Mouse (Mus musculus) embryonic facial prominence, embryonic 11.5 days (tissue): ENCODE results near the gene Rcsd1. TPM values are rescaled to one million over a fixed set of nuclear protein-coding genes. Genes with fewer than 3 reads are reported as not detected.

Experiments used
- ATAC-seq: fragments of 200-750 bp; cut with Nextera tagmentation; replicated peaks from 2 replicates; pipeline ENCODE4 v1.8.0; 2017; ENCODE audit warnings: low read depth; ENCODE audit not compliant: insufficient number of reproducible peaks, low FRiP score, low TSS enrichment
- DNase-seq: peaks from one replicate; pipeline ENCODE4 v3.0.0-alpha.2; 2015; ENCODE audit warnings: low spot score
- H3K27ac ChIP-seq: fragments of 300-500 bp; sonication (generic); replicated peaks from 2 replicates; pipeline ENCODE4 v1.5.1; 2014; ENCODE audit warnings: mild to moderate bottlenecking, low read depth, low read length, control low read depth
- H3K27me3 ChIP-seq: fragments of 300-500 bp; sonication (generic); 2 replicates; pipeline ENCODE4 v1.6.1; 2014; ENCODE audit warnings: mild to moderate bottlenecking, low read length, moderate library complexity, mixed read lengths; ENCODE audit not compliant: control insufficient read depth, insufficient read depth
- H3K36me3 ChIP-seq: fragments of 300-500 bp; sonication (generic); replicated peaks from 2 replicates; pipeline ENCODE4 v1.6.1; 2014; ENCODE audit warnings: low read depth, mild to moderate bottlenecking, low read length, moderate library complexity, mixed read lengths; ENCODE audit not compliant: control insufficient read depth, insufficient read depth
- H3K4me1 ChIP-seq: fragments of 300-500 bp; sonication (generic); 2 replicates; pipeline ENCODE4 v1.6.1; 2014; ENCODE audit warnings: low read length, mixed read lengths; ENCODE audit not compliant: control insufficient read depth, insufficient read depth
- H3K4me2 ChIP-seq: fragments of 300-500 bp; sonication (generic); 2 replicates; pipeline ENCODE4 v1.6.1; 2014; ENCODE audit warnings: low read depth, mild to moderate bottlenecking, control low read depth, low read length, moderate library complexity
- H3K4me3 ChIP-seq: fragments of 300-500 bp; sonication (generic); 2 replicates; pipeline ENCODE4 v1.5.1; 2014; ENCODE audit warnings: low read depth, low read length, control low read depth
- H3K9ac ChIP-seq: fragments of 300-500 bp; sonication (generic); replicated peaks from 2 replicates; pipeline ENCODE4 v1.6.1; 2014; ENCODE audit warnings: mild to moderate bottlenecking, control low read depth, low read length
- H3K9me3 ChIP-seq: fragments of 300-500 bp; sonication (generic); replicated peaks from 2 replicates; pipeline ENCODE4 v1.6.1; 2016; ENCODE audit warnings: mild to moderate bottlenecking, low read length, inconsistent platforms, mixed read lengths; ENCODE audit not compliant: control insufficient read depth
- WGBS: fragments of 180-500 bp; shearing (Covaris S2); extraction: QIAGEN DNeasy Blood & Tissue Kit; methylation state at CpG from one replicate; pipeline ENCODE4 v1.1.7; 2014; 5-methylcytosine and 5-hydroxymethylcytosine counted together
- polyA plus RNA-seq: library from polyadenylated mRNA; unstranded; fragments of >200 nt; fragmentation: Nextera tagmentation; extraction: Ambion mirVana; gene quantifications from 2 replicates; pipeline ENCODE4 v1.2.1, GENCODE M21; 2014

Rcsd1 gene
- polyA plus RNA-seq, 1 experiment from 2014 or later: 8.3 TPM

DNA sequence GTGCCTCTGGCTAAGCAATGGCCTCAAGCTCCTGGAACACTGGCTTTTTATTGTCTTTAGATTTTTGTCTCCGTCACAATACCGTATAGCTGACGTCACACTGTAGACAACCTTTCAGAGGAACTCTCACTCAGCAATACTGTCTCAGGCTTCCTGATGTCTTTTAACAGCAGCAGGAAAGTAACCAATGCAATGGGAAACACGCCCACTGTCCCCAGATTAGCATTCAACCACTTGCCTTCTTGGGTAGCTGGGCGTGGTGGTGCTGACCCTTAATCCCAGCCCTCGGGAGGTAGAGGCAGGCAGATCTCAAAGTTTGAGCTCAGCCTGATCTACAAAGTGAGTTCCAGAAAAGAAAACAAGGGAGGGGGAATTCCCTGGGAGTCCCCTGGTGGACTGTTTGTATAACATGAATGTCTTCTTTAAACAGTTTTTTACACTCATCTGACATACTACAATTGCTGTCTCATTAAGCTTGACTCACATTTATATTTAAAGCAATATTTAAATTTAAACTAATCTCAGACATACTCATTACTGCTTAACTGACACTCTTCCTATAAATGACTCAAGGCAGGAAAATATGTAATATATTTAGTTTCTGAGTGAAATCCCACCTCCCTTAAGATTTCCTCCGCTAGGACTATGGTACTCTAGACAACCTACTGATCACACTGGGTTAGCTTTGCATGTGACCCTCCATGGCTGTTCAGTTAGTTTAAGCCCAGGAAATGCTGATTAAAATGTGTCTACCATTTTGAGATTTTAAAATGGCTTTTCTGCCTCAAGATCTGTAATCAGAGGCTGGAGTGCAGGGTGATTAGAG, 99.8 kb downstream of the Rcsd1 start:
- Histone ChIP-seq H3K9ac (no peak overlapping the region), H3K9me3 (no peaks in the 10 kb centered on the region), H3K27me3 (no peaks in the 10 kb centered on the region), H3K4me2 (no peak overlapping the region), H3K4me3 (no peak overlapping the region), H3K4me1 (no peaks in the 10 kb centered on the region), H3K36me3 (peaks cover 5% of the 10 kb centered on the region), H3K27ac (0 out of 2 replicates have a peak overlapping the region, but pooled peaks have one; percentile 8)
- WGBS: 55% methylated on average over 7 of the region's 7 CpGs
- ATAC-seq (no peak), DNase-seq (no peak)

DNA sequence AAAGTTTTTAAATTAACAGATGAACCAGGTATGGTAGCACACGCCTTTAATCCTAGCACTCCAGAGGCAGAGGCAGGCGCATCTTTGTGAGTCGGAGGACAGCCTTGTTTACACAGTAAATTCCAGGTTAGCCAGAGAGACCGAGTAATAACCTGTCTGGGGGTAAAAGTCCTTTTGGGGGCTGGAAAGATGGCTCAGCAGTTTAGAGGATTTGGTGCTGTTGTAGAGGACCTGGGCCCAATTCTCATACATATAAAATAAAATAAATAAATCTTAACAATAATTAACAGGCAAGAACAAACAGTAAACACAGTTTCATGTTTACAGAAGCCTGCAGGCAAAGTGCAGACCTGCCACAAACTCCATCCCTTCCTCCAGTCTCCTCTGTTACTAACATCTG, 100.7 kb downstream of the Rcsd1 start:
- 63% methylated on average over 4 of the region's 4 CpGs for WGBS
- Histone ChIP-seq H3K4me2 (no peak overlapping the region), H3K36me3 (peaks cover 5% of the 10 kb centered on the region), H3K9me3 (no peaks in the 10 kb centered on the region), H3K27ac (no peak overlapping the region), H3K9ac (no peak overlapping the region), H3K27me3 (no peaks in the 10 kb centered on the region), H3K4me1 (no peaks in the 10 kb centered on the region), H3K4me3 (no peak overlapping the region)
- DNase-seq: no peak
- no peak for ATAC-seq

DNA sequence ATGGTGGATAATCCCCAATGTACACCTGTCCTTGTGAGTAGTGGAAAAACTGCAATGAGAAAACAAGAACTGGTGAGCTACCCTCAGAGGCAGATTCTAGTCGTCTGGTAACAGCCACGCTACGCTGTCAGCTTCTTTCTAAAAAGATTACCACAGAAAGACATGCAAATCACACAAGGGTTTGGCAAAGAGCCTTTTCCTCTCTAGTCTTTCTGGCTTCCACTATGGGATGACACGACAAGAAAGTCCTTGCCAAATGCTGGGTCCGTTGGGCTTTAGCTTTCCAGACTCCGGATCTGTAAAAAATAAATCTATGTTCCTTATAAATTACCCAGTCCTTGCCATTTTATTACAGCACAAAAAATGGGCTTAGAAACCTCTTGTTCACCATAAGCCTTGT, 103.8 kb downstream of the Rcsd1 start:
- Histone ChIP-seq H3K4me3 (no peak overlapping the region), H3K27me3 (no peaks in the 10 kb centered on the region), H3K36me3 (peaks cover 5% of the 10 kb centered on the region), H3K9me3 (no peaks in the 10 kb centered on the region), H3K9ac (no peak overlapping the region), H3K27ac (no peak overlapping the region), H3K4me2 (no peak overlapping the region), H3K4me1 (no peaks in the 10 kb centered on the region)
- ATAC-seq: no peak
- DNase-seq: no peak
- 91% methylated on average over 6 of the region's 6 CpGs for WGBS

DNA sequence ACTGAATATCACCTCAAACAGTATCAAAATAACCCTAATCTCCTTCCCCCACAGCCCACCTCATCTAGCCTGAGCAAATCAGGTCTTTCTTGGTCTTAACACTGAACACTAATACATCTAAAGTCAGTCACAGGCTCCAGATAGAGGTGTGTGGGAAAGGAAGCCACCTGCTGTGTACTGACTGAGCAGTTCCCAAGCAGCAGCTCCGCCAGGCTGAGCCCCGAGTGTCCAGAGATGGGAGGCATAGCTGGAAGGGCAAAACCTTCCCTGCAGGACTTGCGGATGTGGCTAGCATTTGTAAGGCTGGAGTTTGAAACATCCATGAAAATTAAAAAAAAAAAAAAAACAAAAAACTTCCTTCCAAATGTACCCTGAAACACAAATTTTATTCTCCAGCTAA, 104.4 kb downstream of the Rcsd1 start:
- no peaks in the 10 kb centered on the region for H3K4me1 ChIP-seq
- no peak for DNase-seq
- peaks cover 5% of the 10 kb centered on the region for H3K36me3 ChIP-seq
- H3K27me3 ChIP-seq: no peaks in the 10 kb centered on the region
- 87% methylated on average over 3 of the region's 3 CpGs for WGBS
- ATAC-seq: no peak
- H3K4me3 ChIP-seq: no peak overlapping the region
- H3K4me2 ChIP-seq: no peak overlapping the region
- H3K9ac ChIP-seq: no peak overlapping the region
- no peaks in the 10 kb centered on the region for H3K9me3 ChIP-seq
- H3K27ac ChIP-seq: no peak overlapping the region

DNA sequence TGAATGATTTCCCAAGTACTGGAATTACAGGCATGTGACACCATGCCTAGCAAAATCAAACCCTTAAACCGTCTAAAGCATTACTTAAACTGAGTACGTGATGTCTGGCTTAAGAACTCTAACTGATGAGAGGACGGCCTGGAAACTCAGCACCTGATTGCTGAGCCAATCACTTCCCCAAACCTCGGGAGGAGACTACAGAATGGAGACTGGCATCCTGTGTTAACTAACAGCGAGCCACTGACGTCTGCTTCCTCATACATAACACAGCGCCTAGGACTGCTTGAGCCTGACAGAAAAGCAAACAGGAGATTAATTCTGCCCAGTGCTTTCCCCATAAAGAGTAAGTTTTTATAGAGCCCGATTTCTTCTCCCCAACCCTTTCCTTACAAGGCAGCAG, 105.4 kb downstream of the Rcsd1 start:
- WGBS: 90% methylated on average over 8 of the region's 8 CpGs
- H3K36me3 ChIP-seq: peaks cover 5% of the 10 kb centered on the region
- ATAC-seq: no peak

DNA sequence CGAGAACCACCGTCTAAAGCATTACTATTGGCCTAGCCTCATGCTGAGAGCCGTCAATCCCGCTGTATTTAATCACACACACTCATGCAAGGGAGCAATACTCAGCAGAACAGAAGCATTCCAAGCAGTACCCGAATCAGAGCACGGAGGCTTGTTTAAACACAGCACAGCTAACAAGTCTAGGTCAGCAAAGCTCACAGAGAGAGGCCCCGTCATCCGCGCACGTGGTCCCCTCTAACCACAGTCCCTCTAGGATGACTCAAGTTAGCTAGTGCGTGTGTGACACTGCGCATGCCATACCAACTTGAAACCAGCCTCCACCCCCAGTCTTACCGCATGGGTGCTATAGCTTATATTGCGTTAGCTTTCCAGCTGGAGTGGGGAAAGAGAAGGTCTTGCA, 106.3 kb downstream of the Rcsd1 start:
- H3K36me3 ChIP-seq: peaks cover 5% of the 10 kb centered on the region
- no peak for ATAC-seq
- 94% methylated on average over 14 of the region's 14 CpGs for WGBS

More for the DNA sequence above, 105.4 kb downstream of the Rcsd1 start:
- no peaks in the 10 kb centered on the region for H3K9me3 ChIP-seq
- no peak for DNase-seq
- no peak overlapping the region for H3K9ac ChIP-seq
- no peaks in the 10 kb centered on the region for H3K27me3 ChIP-seq
- no peak overlapping the region for H3K4me3 ChIP-seq
- no peak overlapping the region for H3K4me2 ChIP-seq
- H3K27ac ChIP-seq: no peak overlapping the region
- H3K4me1 ChIP-seq: no peaks in the 10 kb centered on the region

DNA sequence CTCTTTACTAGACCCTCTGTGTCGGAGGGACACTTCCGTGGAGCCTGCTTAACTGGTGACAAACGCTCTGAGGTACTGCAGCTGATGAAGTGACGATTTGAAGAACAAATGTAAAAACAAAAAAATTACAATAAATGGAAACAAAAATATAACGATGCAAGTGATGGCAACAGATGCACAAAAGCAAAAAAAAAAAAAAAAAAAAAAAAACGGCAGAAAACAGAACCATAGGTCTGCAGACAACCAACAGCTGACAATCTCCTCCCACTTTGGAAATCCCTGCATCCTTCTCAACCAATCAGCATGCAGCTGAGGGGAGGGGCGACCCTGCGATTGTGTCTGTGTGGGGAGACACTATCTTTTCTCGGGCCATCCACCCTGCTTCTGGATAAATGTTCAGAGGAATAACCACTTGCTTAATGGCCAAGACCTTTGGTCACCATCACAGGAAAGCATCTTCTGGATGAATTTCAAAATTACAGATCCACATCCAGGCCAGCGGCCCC, 107.7 kb downstream of the Rcsd1 start:
- no peak overlapping the region for H3K4me2 ChIP-seq
- no peak overlapping the region for H3K9ac ChIP-seq
- 83% methylated on average over 10 of the region's 10 CpGs for WGBS
- no peaks in the 10 kb centered on the region for H3K27me3 ChIP-seq
- H3K36me3 ChIP-seq: peaks cover 5% of the 10 kb centered on the region
- H3K9me3 ChIP-seq: no peaks in the 10 kb centered on the region
- ATAC-seq (no peak), DNase-seq (no peak)
- no peak overlapping the region for H3K27ac ChIP-seq
- no peaks in the 10 kb centered on the region for H3K4me1 ChIP-seq
- H3K4me3 ChIP-seq: no peak overlapping the region

More for the DNA sequence above, 106.3 kb downstream of the Rcsd1 start:
- no peaks in the 10 kb centered on the region for H3K4me1 ChIP-seq
- H3K4me2 ChIP-seq: no peak overlapping the region
- no peak overlapping the region for H3K9ac ChIP-seq
- no peak for DNase-seq
- no peaks in the 10 kb centered on the region for H3K9me3 ChIP-seq
- H3K4me3 ChIP-seq: no peak overlapping the region
- no peaks in the 10 kb centered on the region for H3K27me3 ChIP-seq
- H3K27ac ChIP-seq: no peak overlapping the region
